Mouse (Mus musculus) olfactory bulb, adult 2 months (tissue): ENCODE measurements around the gene Ngdn.

Experiments
- CTCF ChIP-seq: fragments of 200-500 bp; IDR thresholded peaks from 2 replicates; pipeline ENCODE4 v1.5.1; 2012; ENCODE audit warnings: low read depth, mild to moderate bottlenecking, low read length, moderate library complexity; ENCODE audit not compliant: insufficient read depth
- POLR2A ChIP-seq: fragments of 200-500 bp; IDR thresholded peaks from 2 replicates; pipeline ENCODE4 v1.6.1; 2012; ENCODE audit warnings: mild to moderate bottlenecking, low read depth, low read length, moderate library complexity; ENCODE audit not compliant: insufficient read depth

DNA sequence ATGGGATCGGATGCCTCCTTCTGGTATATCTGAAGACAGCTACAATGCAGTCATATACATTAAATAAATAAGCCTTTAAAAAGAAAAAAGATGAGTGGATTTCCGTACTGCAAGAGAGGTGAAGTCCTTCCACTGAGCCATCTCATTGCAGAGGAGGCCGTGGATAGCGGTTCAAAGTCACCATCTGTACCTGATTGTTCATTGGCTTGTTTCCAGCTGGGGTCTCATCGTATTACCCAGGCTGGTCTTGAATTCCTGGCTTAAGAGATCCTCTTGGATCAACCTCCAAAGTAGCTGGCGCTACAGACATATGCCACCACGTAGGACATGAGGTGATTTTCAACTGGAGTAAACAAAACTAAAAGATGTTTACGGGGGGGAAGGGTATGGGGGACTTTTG lies 9.3 kb upstream of the Ngdn start:
- no peak for TF ChIP-seq POLR2A
- TF ChIP-seq CTCF, result no peak
